Mouse (Mus musculus): ENCODE data around the gene Rsrp1. TPM values are rescaled to one million over a fixed set of nuclear protein-coding genes. Genes with fewer than 3 reads are reported as not detected.

Gene Rsrp1
- polyA plus RNA-seq (2015; fragmentation: Nextera tagmentation; extraction: Ambion mirVana) = 185 and 225 TPM in 2 replicates

DNA sequence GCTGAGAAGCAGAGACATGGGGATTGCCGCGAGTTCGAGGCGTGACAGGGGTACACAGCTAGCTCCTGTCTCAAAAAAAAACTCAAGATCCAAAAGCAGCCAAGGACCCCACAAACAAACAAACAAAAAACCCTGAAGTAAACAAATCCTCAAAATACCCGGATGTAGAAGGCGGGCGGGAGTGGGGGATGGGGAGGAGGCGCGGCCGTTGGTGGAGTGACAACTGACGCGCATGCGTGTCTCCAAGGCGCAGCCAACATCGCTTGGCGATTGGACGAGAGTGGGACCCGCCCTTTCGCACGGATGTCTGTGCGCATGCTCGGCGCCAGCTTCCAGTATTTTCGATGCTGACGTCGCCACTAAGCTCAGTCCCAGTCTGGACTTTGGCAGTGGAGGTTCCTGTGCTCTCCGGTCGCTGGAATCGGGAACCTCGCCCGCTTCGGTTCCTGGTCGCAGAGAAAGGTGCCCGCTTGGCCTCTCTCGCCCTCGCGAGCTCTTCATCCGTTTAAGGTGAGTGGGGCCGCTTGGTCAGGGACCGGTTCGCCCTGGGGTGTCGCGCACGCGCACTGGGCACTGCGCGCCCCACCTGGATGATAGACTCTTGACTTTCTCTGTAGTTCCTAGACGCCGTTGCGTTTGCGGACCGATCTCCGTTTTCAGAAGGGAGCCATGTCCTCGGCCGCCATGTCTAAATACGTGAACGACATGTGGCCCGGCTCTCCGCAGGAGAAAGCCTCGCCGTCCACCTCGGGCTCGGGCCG, at the start of gene Rsrp1:
TSS of gene Rsrp1 (plus strand) at position 335 of the 761 bp plus-strand sequence.
- peaks cover 44% of the 10 kb centered on the region for H3K36me3 ChIP-seq (replicated peaks; ENCODE audit: insufficient read depth, low read length)
- peaks cover 30% of the 10 kb centered on the region for H3K4me1 ChIP-seq (ENCODE audit: insufficient read depth)
- no peaks in the 10 kb centered on the region for H3K27me3 ChIP-seq (ENCODE audit: insufficient read depth, low read length)
- H3K9ac ChIP-seq (replicated peaks) = peak within 1 kb of the TSS; percentile 98
- peak; percentile 98 for DNase-seq
- peak within 1 kb of the TSS; percentile 93 for H3K4me3 ChIP-seq (ENCODE audit: low read depth, low read length)
- peak; percentile 83 for ATAC-seq
- TF ChIP-seq CTCF (IDR thresholded peaks at IDR 0.05; ENCODE audit: low read depth) (no peak), EP300 (IDR thresholded peaks at IDR 0.05; ENCODE audit: low read depth) (peak; percentile 74; the same call in 1 of the 2 replicates)
- WGBS (ENCODE audit: insufficient replicate concordance) = under 1% methylated on average over 64 of the region's 64 CpGs
- peak within 1 kb of the TSS; percentile 98 for H3K27ac ChIP-seq (ENCODE audit: low read depth)
- peak within 1 kb of the TSS; percentile 94 for H3K4me2 ChIP-seq (ENCODE audit: low read depth, low read length)
- H3K9me3 ChIP-seq (ENCODE audit: low read length) = no peaks in the 10 kb centered on the region

DNA sequence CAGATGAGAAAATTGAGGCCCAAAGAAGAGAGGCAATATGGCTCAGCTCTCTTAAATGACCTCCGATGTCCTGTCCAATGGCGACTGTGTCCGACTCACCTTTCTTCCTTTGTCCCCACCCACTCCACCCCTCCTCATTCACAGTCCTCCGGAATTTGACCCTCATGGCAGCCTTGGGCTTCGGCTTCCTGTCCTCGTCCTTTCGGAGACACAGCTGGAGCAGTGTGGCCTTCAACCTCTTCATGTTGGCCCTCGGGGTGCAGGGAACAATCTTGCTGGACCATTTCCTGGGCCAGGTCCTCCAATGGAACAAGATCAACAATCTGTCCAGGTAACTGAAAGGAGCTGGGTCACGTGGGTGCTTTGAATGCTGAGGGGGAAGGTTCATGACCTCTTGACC, 47.2 kb upstream of the Rsrp1 start:
- DNase-seq (no peak), ATAC-seq (no peak)
- peaks cover 9% of the 10 kb centered on the region; the same call in 1 of the 2 replicates for H3K4me1 ChIP-seq (ENCODE audit: insufficient read depth)
- no peaks in the 10 kb centered on the region for H3K27me3 ChIP-seq (ENCODE audit: insufficient read depth, low read length)
- H3K4me3 ChIP-seq (ENCODE audit: low read depth, low read length) = no peak overlapping the region
- peaks cover 19% of the 10 kb centered on the region for H3K36me3 ChIP-seq (replicated peaks; ENCODE audit: insufficient read depth, low read length)
- H3K9me3 ChIP-seq (ENCODE audit: low read length) = no peaks in the 10 kb centered on the region
- H3K4me2 ChIP-seq (ENCODE audit: low read depth, low read length) = no peak overlapping the region
- no peak overlapping the region for H3K9ac ChIP-seq (replicated peaks)
- 80% methylated on average over 9 of the region's 9 CpGs for WGBS (ENCODE audit: insufficient replicate concordance)
- TF ChIP-seq EP300 (IDR thresholded peaks at IDR 0.05; ENCODE audit: low read depth) (no peak), CTCF (IDR thresholded peaks at IDR 0.05; ENCODE audit: low read depth) (no peak)
- H3K27ac ChIP-seq (ENCODE audit: low read depth) = no peak overlapping the region

DNA sequence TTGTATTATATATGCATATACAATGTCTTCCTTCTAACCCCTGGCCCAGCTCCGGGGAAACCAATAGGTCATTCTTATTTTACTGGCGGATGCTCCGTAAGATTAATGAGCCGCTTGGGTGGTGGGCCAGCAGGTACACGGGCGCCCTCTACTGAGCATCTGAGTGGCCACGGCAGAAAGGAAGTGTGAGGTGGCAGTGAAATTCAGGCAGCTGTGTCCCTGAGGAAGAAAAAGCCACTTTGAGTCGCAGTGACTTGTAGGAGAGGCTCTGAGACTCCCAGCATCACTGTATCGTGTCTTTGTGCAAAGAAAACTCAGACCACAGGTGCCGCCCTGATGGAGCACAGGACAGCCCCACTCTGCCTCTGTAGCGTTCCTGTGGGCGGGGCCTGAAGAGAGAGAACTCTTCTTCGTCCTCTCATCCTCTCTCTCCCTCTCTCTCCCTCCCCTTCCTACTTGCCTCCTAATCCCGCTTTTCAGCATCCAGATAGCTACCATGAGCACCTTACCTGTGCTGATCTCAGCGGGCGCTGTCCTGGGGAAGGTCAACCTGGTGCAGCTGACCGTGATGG, 43.9 kb upstream of the Rsrp1 start:
- Histone ChIP-seq H3K4me1 (ENCODE audit: insufficient read depth) (peaks cover 4% of the 10 kb centered on the region; the same call in 1 of the 2 replicates), H3K9ac (replicated peaks) (0 out of 2 replicates have a peak overlapping the region, but pooled peaks have one; percentile 26), H3K27ac (ENCODE audit: low read depth) (no peak overlapping the region), H3K9me3 (ENCODE audit: low read length) (no peaks in the 10 kb centered on the region), H3K4me3 (ENCODE audit: low read depth, low read length) (no peak overlapping the region), H3K36me3 (replicated peaks; ENCODE audit: insufficient read depth, low read length) (peaks cover 37% of the 10 kb centered on the region), H3K27me3 (ENCODE audit: insufficient read depth, low read length) (no peaks in the 10 kb centered on the region), H3K4me2 (ENCODE audit: low read depth, low read length) (peak overlapping the region; percentile 64)
- no peak for TF ChIP-seq EP300 (IDR thresholded peaks at IDR 0.05; ENCODE audit: low read depth)
- peak; percentile 90 for TF ChIP-seq CTCF (IDR thresholded peaks at IDR 0.05; ENCODE audit: low read depth)
- peak; percentile 82 for DNase-seq
- ATAC-seq = peak; percentile 54
- 9% methylated on average over 17 of the region's 17 CpGs for WGBS (ENCODE audit: insufficient replicate concordance)

DNA sequence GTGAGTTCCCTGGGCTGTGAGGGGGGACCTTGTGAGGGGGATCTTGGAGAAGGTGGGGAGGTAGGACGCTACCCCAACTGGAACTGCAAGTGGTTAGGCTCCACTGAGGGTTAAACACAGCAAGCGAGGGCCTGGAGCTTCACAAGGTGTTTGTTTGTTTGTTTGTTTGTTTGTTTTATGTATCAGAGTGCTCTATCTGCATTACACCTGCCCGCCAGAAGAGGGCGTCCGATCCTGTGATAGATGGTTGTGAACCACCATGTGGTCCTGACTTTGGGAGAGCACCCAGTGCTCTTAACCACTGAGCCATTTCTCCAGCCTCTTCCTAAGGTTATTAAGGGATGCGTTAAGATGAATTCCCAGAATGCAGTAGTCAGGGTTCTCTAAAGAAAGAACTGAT, 43.4 kb upstream of the Rsrp1 start:
- 49% methylated on average over 6 of the region's 6 CpGs for WGBS (ENCODE audit: insufficient replicate concordance)
- no peaks in the 10 kb centered on the region for H3K9me3 ChIP-seq (ENCODE audit: low read length)
- peak; percentile 63 for TF ChIP-seq CTCF (IDR thresholded peaks at IDR 0.05; ENCODE audit: low read depth)
- TF ChIP-seq EP300 (IDR thresholded peaks at IDR 0.05; ENCODE audit: low read depth) = no peak
- H3K4me3 ChIP-seq (ENCODE audit: low read depth, low read length) = no peak overlapping the region
- H3K9ac ChIP-seq (replicated peaks) = no peak overlapping the region
- peaks cover 4% of the 10 kb centered on the region; the same call in 1 of the 2 replicates for H3K4me1 ChIP-seq (ENCODE audit: insufficient read depth)
- peak overlapping the region; percentile 64 for H3K4me2 ChIP-seq (ENCODE audit: low read depth, low read length)
- ATAC-seq (no peak), DNase-seq (peak; percentile 52)
- H3K27me3 ChIP-seq (ENCODE audit: insufficient read depth, low read length) = no peaks in the 10 kb centered on the region
- no peak overlapping the region for H3K27ac ChIP-seq (ENCODE audit: low read depth)
- H3K36me3 ChIP-seq (replicated peaks; ENCODE audit: insufficient read depth, low read length) = peaks cover 43% of the 10 kb centered on the region

DNA sequence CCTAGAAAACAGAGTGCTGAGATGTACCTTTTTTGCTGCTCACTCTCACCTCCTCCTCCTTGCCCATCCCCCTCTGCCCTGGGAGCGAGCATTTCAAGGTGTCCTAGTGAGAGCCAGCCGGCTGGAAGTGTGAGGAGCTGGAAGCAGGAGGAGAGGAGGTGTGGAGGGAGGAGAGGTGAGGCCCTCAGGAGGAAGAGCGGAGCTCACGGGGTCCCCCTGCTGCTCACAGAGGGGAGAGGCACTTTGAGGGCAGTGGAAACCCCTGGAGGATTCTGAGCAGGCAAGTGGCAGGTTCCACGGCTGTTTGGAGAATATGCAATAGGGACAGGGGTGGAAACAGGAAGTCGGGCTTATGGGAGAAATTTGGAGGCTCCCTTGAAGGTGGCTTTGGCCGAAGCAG, 40.1 kb upstream of the Rsrp1 start:
- 34% methylated on average over 7 of the region's 7 CpGs for WGBS (ENCODE audit: insufficient replicate concordance)
- TF ChIP-seq CTCF (IDR thresholded peaks at IDR 0.05; ENCODE audit: low read depth) = peak; percentile 85
- no peak for TF ChIP-seq EP300 (IDR thresholded peaks at IDR 0.05; ENCODE audit: low read depth)
- Histone ChIP-seq H3K9ac (replicated peaks) (no peak overlapping the region), H3K27ac (ENCODE audit: low read depth) (no peak overlapping the region), H3K27me3 (ENCODE audit: insufficient read depth, low read length) (no peaks in the 10 kb centered on the region), H3K36me3 (replicated peaks; ENCODE audit: insufficient read depth, low read length) (peaks cover 47% of the 10 kb centered on the region), H3K4me3 (ENCODE audit: low read depth, low read length) (no peak overlapping the region), H3K9me3 (ENCODE audit: low read length) (no peaks in the 10 kb centered on the region), H3K4me1 (ENCODE audit: insufficient read depth) (peaks cover 4% of the 10 kb centered on the region; the same call in 1 of the 2 replicates), H3K4me2 (ENCODE audit: low read depth, low read length) (no peak overlapping the region)
- ATAC-seq (peak; percentile 44; the same call in 1 of the 2 replicates), DNase-seq (peak; percentile 74)

DNA sequence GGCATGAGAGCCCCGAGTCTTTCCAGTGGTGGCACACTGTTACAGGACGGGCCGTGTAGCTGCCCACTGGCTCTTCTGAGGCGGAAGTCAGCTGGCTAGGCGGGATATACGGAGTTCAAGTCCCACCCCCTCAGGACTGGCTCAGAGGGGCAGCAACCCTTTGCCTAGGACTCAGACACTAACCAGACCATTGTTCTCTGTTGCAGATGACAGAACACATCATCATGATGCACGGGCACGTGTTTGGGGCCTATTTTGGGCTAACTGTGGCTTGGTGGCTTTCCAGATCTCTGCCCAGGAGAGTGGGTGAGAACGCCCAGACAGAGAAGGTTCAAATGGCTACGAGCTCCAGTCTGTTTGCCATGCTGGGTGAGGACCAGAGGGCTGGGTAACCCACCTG, 39.6 kb upstream of the Rsrp1 start:
- Histone ChIP-seq H3K27ac (ENCODE audit: low read depth) (no peak overlapping the region), H3K36me3 (replicated peaks; ENCODE audit: insufficient read depth, low read length) (peaks cover 47% of the 10 kb centered on the region), H3K27me3 (ENCODE audit: insufficient read depth, low read length) (no peaks in the 10 kb centered on the region), H3K9me3 (ENCODE audit: low read length) (no peaks in the 10 kb centered on the region), H3K4me1 (ENCODE audit: insufficient read depth) (peaks cover 4% of the 10 kb centered on the region; the same call in 1 of the 2 replicates), H3K4me2 (ENCODE audit: low read depth, low read length) (no peak overlapping the region), H3K9ac (replicated peaks) (no peak overlapping the region), H3K4me3 (ENCODE audit: low read depth, low read length) (no peak overlapping the region)
- no peak for DNase-seq
- WGBS (ENCODE audit: insufficient replicate concordance) = 80% methylated on average over 10 of the region's 10 CpGs
- ATAC-seq = no peak
- no peak for TF ChIP-seq CTCF (IDR thresholded peaks at IDR 0.05; ENCODE audit: low read depth)
